Mouse (Mus musculus) neural tube, embryonic 14.5 days (tissue): ENCODE data around the gene Nid2. TPM values are rescaled to one million over a fixed set of nuclear protein-coding genes. Genes with fewer than 3 reads are reported as not detected.

Experiments used
- ATAC-seq: fragments of 200-750 bp; cut with Nextera tagmentation; 2 replicates; pipeline ENCODE4 v1.8.0; 2017; ENCODE audit warnings: low read depth, mild to moderate bottlenecking, moderate TSS enrichment, moderate library complexity
- H3K27ac ChIP-seq: fragments of 300-500 bp; sonication (generic); 2 replicates; pipeline ENCODE4 v1.5.1; 2014; ENCODE audit warnings: low read depth, mild to moderate bottlenecking, control low read depth, low read length, moderate library complexity, mixed read lengths
- H3K27me3 ChIP-seq: fragments of 300-500 bp; sonication (generic); 2 replicates; pipeline ENCODE4 v1.6.1; 2014; ENCODE audit warnings: low read length; ENCODE audit not compliant: control insufficient read depth, insufficient read depth
- H3K36me3 ChIP-seq: fragments of 300-500 bp; sonication (generic); 2 replicates; pipeline ENCODE4 v1.6.1; 2014; ENCODE audit warnings: low read length, mixed read lengths; ENCODE audit not compliant: control insufficient read depth, insufficient read depth
- H3K4me1 ChIP-seq: fragments of 300-500 bp; sonication (generic); 2 replicates; pipeline ENCODE4 v1.6.1; 2014; ENCODE audit warnings: low read length; ENCODE audit not compliant: control insufficient read depth, insufficient read depth
- H3K4me2 ChIP-seq: fragments of 300-500 bp; sonication (generic); 2 replicates; pipeline ENCODE4 v1.6.1; 2014; ENCODE audit warnings: mild to moderate bottlenecking, low read depth, low read length, control low read depth
- H3K4me3 ChIP-seq: fragments of 300-500 bp; sonication (generic); 2 replicates; pipeline ENCODE4 v1.5.1; 2014; ENCODE audit warnings: low read depth, low read length, control low read depth, mixed read lengths
- H3K9ac ChIP-seq: fragments of 300-500 bp; sonication (generic); replicated peaks from 2 replicates; pipeline ENCODE4 v1.6.1; 2014; ENCODE audit warnings: low read depth, mild to moderate bottlenecking, control low read depth, low read length, mixed read lengths
- H3K9me3 ChIP-seq: fragments of 300-500 bp; sonication (generic); 2 replicates; pipeline ENCODE4 v1.6.1; 2016; ENCODE audit warnings: low read length; ENCODE audit not compliant: control insufficient read depth
- WGBS: fragments of 180-500 bp; shearing (Covaris S2); extraction: QIAGEN DNeasy Blood & Tissue Kit; methylation state at CpG from one replicate; pipeline ENCODE4 v1.1.7; 2014; 5-methylcytosine and 5-hydroxymethylcytosine counted together
- polyA plus RNA-seq: library from polyadenylated mRNA; unstranded; fragments of >200 nt; fragmentation: Nextera tagmentation; extraction: Ambion mirVana; gene quantifications from 2 replicates; pipeline ENCODE4 v1.2.1, GENCODE M21; 2014

Gene Nid2
- polyA plus RNA-seq, 1 experiment from 2014 or later = 6.6 TPM

DNA sequence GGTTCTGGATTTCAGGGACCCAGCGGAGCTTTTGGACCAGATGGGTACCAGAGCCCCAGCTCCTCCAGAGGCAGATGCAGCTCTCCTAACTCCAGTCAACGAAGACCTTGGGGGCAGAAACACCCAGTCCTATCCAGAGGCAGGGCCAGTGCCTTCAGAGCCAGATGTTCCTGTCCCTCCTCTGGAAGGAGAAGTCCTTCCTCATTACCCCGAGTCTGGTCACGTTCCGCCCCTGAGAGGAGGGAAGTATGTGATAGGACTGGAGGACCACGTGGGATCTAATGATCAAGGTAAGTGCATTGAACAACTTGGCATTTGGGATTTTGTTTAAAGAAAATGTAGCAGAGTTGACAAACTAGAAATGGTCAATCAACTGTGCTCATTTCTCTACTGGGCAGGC, 17.6 kb downstream of the Nid2 start:
- 0 out of 2 replicates have a peak, but pooled peaks cover 2% of the 10 kb centered on the region for H3K4me1 ChIP-seq
- H3K4me2 ChIP-seq = no peak overlapping the region
- no peaks in the 10 kb centered on the region for H3K36me3 ChIP-seq
- H3K27ac ChIP-seq = no peak overlapping the region
- 95% methylated on average over 6 of the region's 6 CpGs for WGBS
- no peak overlapping the region for H3K4me3 ChIP-seq
- H3K9ac ChIP-seq = no peak overlapping the region
- H3K27me3 ChIP-seq = no peaks in the 10 kb centered on the region
- ATAC-seq = no peak
- no peaks in the 10 kb centered on the region for H3K9me3 ChIP-seq

DNA sequence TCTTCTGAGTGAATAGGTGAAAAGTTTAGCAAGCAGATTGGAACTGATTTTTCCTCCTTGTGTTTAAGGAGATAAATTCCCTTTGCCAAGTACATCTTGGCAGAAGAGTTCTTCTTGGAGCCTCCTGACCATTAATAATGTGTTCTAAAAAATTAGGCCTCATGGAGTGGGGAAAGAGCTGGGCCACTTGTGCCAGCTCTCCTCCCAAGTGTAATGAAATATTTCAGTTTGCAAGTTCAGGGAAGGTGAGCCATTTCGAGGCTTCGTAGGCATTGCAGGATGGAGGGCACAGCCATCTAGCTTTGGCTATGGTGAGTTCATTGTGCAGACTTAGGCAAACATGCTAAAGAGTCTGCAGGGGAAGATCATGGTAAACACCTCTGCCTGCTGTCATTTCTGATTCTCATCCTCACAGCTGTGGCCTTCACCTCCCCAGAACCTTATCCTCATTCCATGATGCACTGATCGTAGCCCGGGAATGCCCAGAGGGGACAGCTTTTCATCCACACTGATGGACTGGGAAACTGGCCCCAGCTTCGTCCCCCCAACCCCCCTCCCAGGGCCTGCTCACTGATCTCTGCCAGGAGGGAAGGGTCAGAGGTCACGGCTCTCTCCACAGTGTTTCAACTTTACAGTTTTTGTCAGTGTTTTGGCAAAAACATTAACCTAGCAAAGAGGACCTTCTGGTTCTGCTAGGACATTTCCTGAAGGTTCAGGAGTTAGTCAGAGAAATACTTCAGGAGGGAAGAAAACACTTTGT, 18.6 kb downstream of the Nid2 start:
- 0 out of 2 replicates have a peak, but pooled peaks cover 2% of the 10 kb centered on the region for H3K4me1 ChIP-seq

DNA sequence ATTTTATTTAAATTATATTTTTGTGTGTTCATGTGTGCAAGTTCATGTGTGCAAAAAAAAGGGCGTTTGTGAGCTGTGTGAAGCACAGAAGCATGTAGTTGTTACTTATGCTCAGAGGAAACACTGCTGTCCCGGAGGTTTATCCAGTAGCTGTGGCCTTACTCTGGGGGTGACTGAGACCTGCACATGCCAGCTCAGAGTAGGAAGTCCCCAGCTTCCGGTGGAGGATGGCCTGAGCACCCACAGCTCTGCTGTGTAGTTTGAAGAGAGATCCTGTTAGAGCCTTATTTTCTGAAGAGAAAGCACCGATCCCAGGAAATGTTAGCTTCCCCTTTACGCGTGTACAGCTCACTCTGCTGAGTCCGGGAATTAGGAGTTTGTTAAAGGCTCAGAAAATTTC, 20.1 kb downstream of the Nid2 start:
- ATAC-seq = no peak
- H3K36me3 ChIP-seq = no peaks in the 10 kb centered on the region
- no peak overlapping the region for H3K4me3 ChIP-seq
- 82% methylated on average over 7 of the region's 7 CpGs for WGBS
- no peak overlapping the region for H3K9ac ChIP-seq
- no peaks in the 10 kb centered on the region for H3K9me3 ChIP-seq
- H3K4me1 ChIP-seq = 0 out of 2 replicates have a peak, but pooled peaks cover 1% of the 10 kb centered on the region
- no peak overlapping the region for H3K4me2 ChIP-seq
- H3K27ac ChIP-seq = no peak overlapping the region
- H3K27me3 ChIP-seq = no peaks in the 10 kb centered on the region

More for the DNA sequence above, 18.6 kb downstream of the Nid2 start:
- H3K27ac ChIP-seq = no peak overlapping the region
- H3K9me3 ChIP-seq = no peaks in the 10 kb centered on the region
- no peak overlapping the region for H3K4me2 ChIP-seq
- ATAC-seq = no peak
- WGBS = 44% methylated on average over 6 of the region's 6 CpGs
- no peak overlapping the region for H3K9ac ChIP-seq
- no peaks in the 10 kb centered on the region for H3K36me3 ChIP-seq
- no peaks in the 10 kb centered on the region for H3K27me3 ChIP-seq
- no peak overlapping the region for H3K4me3 ChIP-seq

DNA sequence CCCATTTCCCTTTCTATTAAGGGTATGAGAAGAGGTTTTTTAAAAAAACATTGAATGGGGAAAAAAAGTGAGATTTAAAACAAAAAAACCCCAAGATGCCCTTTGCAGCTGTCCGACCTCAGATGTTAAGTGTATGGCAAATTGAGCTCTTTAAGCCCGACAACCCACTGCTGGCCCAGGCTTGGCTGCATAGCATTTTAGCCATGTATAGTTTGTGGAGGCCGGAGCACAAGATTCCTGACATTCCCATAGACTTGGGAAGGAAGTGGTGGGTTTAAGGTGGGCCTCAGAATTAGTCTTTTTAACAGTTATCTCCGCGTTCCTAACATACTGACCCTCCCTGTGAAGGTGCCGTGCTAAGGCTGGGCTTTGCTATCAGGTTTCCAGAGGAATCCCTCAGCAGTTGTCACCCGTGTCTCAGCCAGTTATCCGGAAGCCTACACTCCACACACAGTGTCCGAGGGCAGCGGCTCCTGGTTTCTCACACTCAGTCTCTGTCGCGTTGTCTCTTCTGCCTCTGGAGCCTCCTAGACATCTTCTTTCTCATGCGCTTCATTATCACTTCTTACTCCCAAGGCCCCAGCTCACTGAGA, 23.1 kb downstream of the Nid2 start:
- H3K9me3 ChIP-seq = no peaks in the 10 kb centered on the region
- no peak overlapping the region for H3K4me3 ChIP-seq
- no peaks in the 10 kb centered on the region for H3K36me3 ChIP-seq
- WGBS = 90% methylated on average over 13 of the region's 13 CpGs
- no peak overlapping the region for H3K4me2 ChIP-seq
- no peak overlapping the region for H3K27ac ChIP-seq
- no peaks in the 10 kb centered on the region for H3K27me3 ChIP-seq
- H3K9ac ChIP-seq = no peak overlapping the region
- no peak for ATAC-seq
- H3K4me1 ChIP-seq = no peaks in the 10 kb centered on the region

DNA sequence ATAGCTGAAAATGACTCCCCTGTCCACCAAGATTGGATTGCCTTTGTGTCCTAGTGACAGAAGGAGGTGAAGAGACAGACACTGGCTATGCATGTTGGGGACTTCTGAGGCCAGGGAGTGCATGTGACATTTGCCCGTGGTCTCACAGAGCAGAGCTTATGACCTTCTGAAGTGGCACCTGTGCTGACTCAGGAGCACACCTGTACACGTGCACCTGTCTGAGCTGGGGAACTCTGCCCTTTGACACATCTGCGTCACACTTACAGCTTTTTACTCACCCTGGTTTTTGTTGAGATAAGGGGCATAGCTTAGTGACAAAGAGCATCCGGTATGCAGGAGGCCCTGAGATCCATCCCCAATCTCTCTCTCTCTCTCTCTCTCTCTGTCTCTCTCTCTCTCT, 24.4 kb downstream of the Nid2 start:
- Histone ChIP-seq H3K4me2 (no peak overlapping the region), H3K36me3 (no peaks in the 10 kb centered on the region), H3K4me3 (no peak overlapping the region), H3K27ac (no peak overlapping the region), H3K4me1 (no peaks in the 10 kb centered on the region), H3K9ac (no peak overlapping the region), H3K9me3 (no peaks in the 10 kb centered on the region), H3K27me3 (no peaks in the 10 kb centered on the region)
- ATAC-seq = no peak
- 98% methylated on average over 4 of the region's 4 CpGs for WGBS

DNA sequence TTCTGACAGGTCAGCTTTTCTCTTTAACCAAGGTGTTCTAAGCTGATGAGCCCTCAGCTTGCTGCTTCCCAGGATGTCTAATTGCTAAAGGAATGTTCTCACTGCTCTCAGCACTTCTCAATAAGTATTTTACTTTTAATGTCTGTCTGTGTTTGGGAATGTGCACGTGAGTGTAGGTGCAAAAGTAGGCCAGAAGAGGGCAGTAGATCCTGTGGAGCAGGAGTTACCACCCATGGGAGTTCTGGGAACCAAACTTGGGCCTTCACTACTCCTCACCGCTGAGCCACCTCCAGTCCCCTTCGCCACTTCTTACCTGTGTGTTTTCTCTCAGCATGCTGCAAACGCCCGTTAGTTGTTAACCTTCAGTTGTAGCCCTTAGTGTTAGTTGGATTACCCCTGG, 25.1 kb downstream of the Nid2 start:
- no peak overlapping the region for H3K27ac ChIP-seq
- no peaks in the 10 kb centered on the region for H3K4me1 ChIP-seq
- no peak overlapping the region for H3K4me2 ChIP-seq
- no peak overlapping the region for H3K4me3 ChIP-seq
- no peaks in the 10 kb centered on the region for H3K9me3 ChIP-seq
- H3K27me3 ChIP-seq = no peaks in the 10 kb centered on the region
- ATAC-seq = no peak
- no peak overlapping the region for H3K9ac ChIP-seq
- no peaks in the 10 kb centered on the region for H3K36me3 ChIP-seq
- 96% methylated on average over 5 of the region's 5 CpGs for WGBS

DNA sequence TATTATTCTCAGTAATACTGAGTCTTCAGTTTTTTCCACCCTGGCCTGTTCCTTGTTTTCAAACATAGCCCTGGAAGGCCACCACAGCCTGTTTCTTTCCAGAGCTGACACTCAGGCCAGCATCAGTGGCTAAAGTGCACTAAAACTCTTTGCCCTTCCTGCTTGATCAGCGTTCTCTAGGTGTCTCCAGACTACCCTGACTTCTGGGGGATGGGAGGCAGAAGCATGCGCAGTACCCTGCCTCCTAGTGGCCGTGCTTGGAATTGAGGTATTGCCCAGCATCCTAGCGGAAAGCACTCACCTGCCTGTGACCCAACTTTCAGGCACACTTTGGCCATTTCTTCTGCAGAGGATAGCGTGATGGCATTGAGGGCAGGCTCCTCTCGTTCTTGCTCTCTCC, 25.8 kb downstream of the Nid2 start:
- Histone ChIP-seq H3K4me2 (no peak overlapping the region), H3K27me3 (no peaks in the 10 kb centered on the region), H3K9me3 (no peaks in the 10 kb centered on the region), H3K9ac (no peak overlapping the region), H3K27ac (no peak overlapping the region), H3K4me1 (no peaks in the 10 kb centered on the region), H3K36me3 (no peaks in the 10 kb centered on the region), H3K4me3 (no peak overlapping the region)
- ATAC-seq = no peak
- WGBS = 66% methylated on average over 6 of the region's 6 CpGs

DNA sequence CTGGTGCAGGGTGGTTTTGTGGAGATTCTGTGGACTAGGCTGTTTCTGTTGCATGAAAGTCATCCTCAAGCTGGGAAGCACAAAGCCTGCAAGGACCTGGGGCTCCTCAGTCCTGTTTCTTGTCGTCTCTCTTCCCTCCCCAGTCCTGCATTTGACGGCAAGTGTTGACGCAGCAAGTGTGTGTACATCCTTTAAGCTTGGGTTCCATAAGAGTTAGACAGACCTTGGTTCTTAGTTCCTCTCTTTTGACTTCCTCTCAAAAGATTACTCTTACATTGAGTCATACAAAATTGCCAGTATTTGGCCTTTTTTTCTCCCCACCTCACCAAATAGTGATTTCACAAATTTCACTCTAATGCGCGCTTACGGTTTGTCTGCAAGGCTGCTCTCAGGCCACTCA, 26.3 kb downstream of the Nid2 start:
- Histone ChIP-seq H3K4me2 (no peak overlapping the region), H3K36me3 (no peaks in the 10 kb centered on the region), H3K9me3 (no peaks in the 10 kb centered on the region), H3K27me3 (no peaks in the 10 kb centered on the region), H3K4me3 (no peak overlapping the region), H3K4me1 (no peaks in the 10 kb centered on the region), H3K27ac (no peak overlapping the region), H3K9ac (no peak overlapping the region)
- ATAC-seq = no peak
- 97% methylated on average over 6 of the region's 6 CpGs for WGBS

DNA sequence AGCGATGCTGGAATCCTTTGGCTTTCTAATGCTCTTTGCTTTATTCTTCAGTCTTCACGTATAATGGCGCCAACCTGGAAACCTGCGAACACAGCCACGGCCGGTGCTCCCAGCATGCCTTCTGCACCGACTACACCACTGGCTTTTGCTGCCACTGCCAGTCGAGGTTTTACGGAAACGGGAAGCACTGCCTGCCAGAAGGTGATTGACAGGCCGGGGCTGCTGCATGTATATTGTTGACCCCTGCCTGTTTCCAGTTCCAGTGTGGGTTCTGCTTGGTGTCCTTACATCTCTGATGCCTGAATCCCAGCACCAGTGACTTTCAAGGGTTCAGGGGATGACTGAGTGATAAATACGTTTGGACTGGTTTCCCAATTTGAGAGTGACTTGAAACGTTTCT, 26.9 kb downstream of the Nid2 start:
- H3K4me3 ChIP-seq = no peak overlapping the region
- no peaks in the 10 kb centered on the region for H3K4me1 ChIP-seq
- H3K9me3 ChIP-seq = no peaks in the 10 kb centered on the region
- WGBS = 88% methylated on average over 13 of the region's 13 CpGs
- H3K27me3 ChIP-seq = no peaks in the 10 kb centered on the region
- no peak overlapping the region for H3K4me2 ChIP-seq
- H3K36me3 ChIP-seq = no peaks in the 10 kb centered on the region
- no peak for ATAC-seq
- H3K9ac ChIP-seq = no peak overlapping the region
- no peak overlapping the region for H3K27ac ChIP-seq
